Mouse (Mus musculus): ENCODE results near the gene Lsm4. TPM values are rescaled to one million over a fixed set of nuclear protein-coding genes. Genes with fewer than 3 reads are reported as not detected.

Lsm4 gene
- total RNA-seq, 2 experiments from 2014 or later = 82.8 to 94.1 TPM

GRCm38 (mm10) chr8:70698310-70699109 is 25.5 kb downstream of the Lsm4 start, which contains the start of gene Jund:
Gene Jund, plus strand, starts transcription at chr8:70698949.
- intact Hi-C loops (cut with DNase I) = no loop called here

GRCm38 (mm10) chr8:70699116-70699833 is 26.2 kb downstream of the Lsm4 start:
- intact Hi-C loops (cut with DNase I) = no loop called here
- peak in 1 of 2 experiments; percentile 76 for DNase-seq

More at GRCm38 (mm10) chr8:70698310-70699109, 25.5 kb downstream of the Lsm4 start, which contains the start of gene Jund:
- peak; percentile 99 to 100 for DNase-seq

GRCm38 (mm10) chr8:70699834-70700554 is 26.9 kb downstream of the Lsm4 start:
- intact Hi-C loops (cut with DNase I) = loop anchor here (1.0 to 5.0 kb wide), 2 partner anchors 27 to 88 kb away; partner anchors contain the start of gene Lsm4
- peak; percentile 84 to 85 for DNase-seq

- DNase-seq = peak; percentile 91 to 93
- intact Hi-C loops (cut with DNase I) = loop anchor here (1.0 to 5.0 kb wide), 2 partner anchors 27 to 88 kb away; partner anchors contain the start of gene Lsm4
Observed at GRCm38 (mm10) chr8:70700555-70700922, 27.5 kb downstream of the Lsm4 start.

GRCm38 (mm10) chr8:70701048-70701981 is 28.3 kb downstream of the Lsm4 start:
- intact Hi-C loops (cut with DNase I) = loop anchor here (5.0 kb wide), 1 partner anchor 89 kb away; no protein-coding TSS in a partner anchor
- DNase-seq = no peak

- DNase-seq = peak in 1 of 2 experiments; percentile 41
- intact Hi-C loops (cut with DNase I) = loop anchor here (5.0 kb wide), 1 partner anchor 90 kb away; no protein-coding TSS in a partner anchor
Observed at GRCm38 (mm10) chr8:70701982-70702841, 29.2 kb downstream of the Lsm4 start.

GRCm38 (mm10) chr8:70702842-70703182 is 29.8 kb downstream of the Lsm4 start:
- DNase-seq = peak; percentile 92 to 93
- intact Hi-C loops (cut with DNase I) = loop anchor here (5.0 kb wide), 1 partner anchor 91 kb away; no protein-coding TSS in a partner anchor

- no peak for DNase-seq
- intact Hi-C loops (cut with DNase I) = loop anchor here (5.0 kb wide), 1 partner anchor 91 kb away; no protein-coding TSS in a partner anchor
Observed at GRCm38 (mm10) chr8:70703287-70703686, 30.2 kb downstream of the Lsm4 start, which contains the start of gene Iqcn. Gene Iqcn, plus strand, starts transcription at chr8:70703457.

- intact Hi-C loops (cut with DNase I) = no loop called here
- no peak for DNase-seq
Observed at GRCm38 (mm10) chr8:70708281-70708680, 35.2 kb downstream of the Lsm4 start.

GRCm38 (mm10) chr8:70709794-70710193 is 36.7 kb downstream of the Lsm4 start:
- intact Hi-C loops (cut with DNase I) = no loop called here

GRCm38 (mm10) chr8:70710296-70710695 is 37.2 kb downstream of the Lsm4 start:
- peak; percentile 35 to 63 for DNase-seq
- intact Hi-C loops (cut with DNase I) = no loop called here

More at GRCm38 (mm10) chr8:70709794-70710193, 36.7 kb downstream of the Lsm4 start:
- DNase-seq = no peak

GRCm38 (mm10) chr8:70711041-70711440 is 38.0 kb downstream of the Lsm4 start:
- intact Hi-C loops (cut with DNase I) = no loop called here
- no peak for DNase-seq

GRCm38 (mm10) chr8:70713991-70714390 is 40.9 kb downstream of the Lsm4 start:
- intact Hi-C loops (cut with DNase I) = no loop called here
- no peak for DNase-seq

- DNase-seq = no peak
Observed at GRCm38 (mm10) chr8:70715086-70715485, 42.0 kb downstream of the Lsm4 start.

GRCm38 (mm10) chr8:70716521-70717400 is 43.7 kb downstream of the Lsm4 start:
- intact Hi-C loops (cut with DNase I) = no loop called here
- no peak for DNase-seq

More at GRCm38 (mm10) chr8:70715086-70715485, 42.0 kb downstream of the Lsm4 start:
- intact Hi-C loops (cut with DNase I) = no loop called here

GRCm38 (mm10) chr8:70718297-70718696 is 45.2 kb downstream of the Lsm4 start, which contains the start of gene Gm3336:
Gene Gm3336, plus strand, starts transcription at chr8:70718543.
- intact Hi-C loops (cut with DNase I) = no loop called here
- peak in 1 of 2 experiments; percentile 68 for DNase-seq

- DNase-seq = no peak
- intact Hi-C loops (cut with DNase I) = loop anchor here (1.0 to 5.0 kb wide), 5 partner anchors 32 to 149 kb away; no protein-coding TSS in a partner anchor
Observed at GRCm38 (mm10) chr8:70719796-70720270, 46.8 kb downstream of the Lsm4 start.
